Mouse (Mus musculus) embryo, embryonic 11 days (tissue): ENCODE results near the gene Col1a2.

Experiments used
- DNase-seq: peaks from one replicate; pipeline ENCODE4 v3.0.0-alpha.2; 2015

Col1a2 gene

DNA sequence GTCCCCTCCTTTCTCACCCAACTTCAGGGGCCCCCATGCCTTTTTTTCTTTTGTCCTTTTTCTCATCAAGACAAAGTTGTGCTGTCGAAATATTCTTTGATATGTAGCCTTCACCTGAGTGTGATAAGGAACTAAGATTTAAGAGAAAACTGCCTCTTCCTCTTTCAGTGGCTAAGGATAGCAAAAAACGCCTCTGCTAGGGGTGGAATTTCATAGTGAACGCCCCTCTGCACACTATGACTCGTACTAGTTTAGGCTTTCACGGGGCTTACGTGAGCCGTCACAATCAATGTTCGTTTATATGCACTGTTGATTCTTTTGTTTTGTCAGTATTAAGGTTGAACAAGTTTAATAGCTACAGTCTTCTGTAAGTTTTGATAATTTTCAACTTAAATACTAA is 85.5 kb downstream of the Col1a2 start:
- no peak for DNase-seq
